Mouse (Mus musculus): ENCODE measurements at regions not wholly inside any gene's neighbourhood (a gene's known extent, or its start where the extent isn't known, plus 50 kb on each side); places are given as distances from the start of the nearest gene placed in this dataset.

- TF ChIP-seq CTCF (IDR thresholded peaks at IDR 0.05; ENCODE audit: borderline replicate concordance, insufficient read depth, low read length) (no peak), POLR2A (IDR thresholded peaks at IDR 0.05; ENCODE audit: low read depth, low read length) (no peak)
Measured at GRCm38 (mm10) chr10:42075545-42075944, 57.3 kb upstream of the Armc2 start.
